Mouse (Mus musculus) erythroblast, adult 5-6 weeks (primary cell): ENCODE results near the gene Mex3b. TPM values are rescaled to one million over a fixed set of nuclear protein-coding genes. Genes with fewer than 3 reads are reported as not detected.

Source experiments
- ATAC-seq: replicated peaks from 2 replicates; pipeline ENCODE4 v1.8.0; 2016; ENCODE audit warnings: moderate number of reproducible peaks, mild to moderate bottlenecking, moderate TSS enrichment, inconsistent platforms; ENCODE audit not compliant: poor library complexity, low FRiP score, severe bottlenecking
- total RNA-seq, 2 experiments: library from RNA; stranded (forward) in 1 of 2; stranded (reverse) in 1 of 2; fragments of 150-400 nt in 1 of 2; fragments of 200-764, 138-1000 nt in 1 of 2; gene quantifications; 2 replicates each; pipeline versions ENCODE4 v1.2.3 to v1.2.4; 2015 to 2017; ENCODE audit warnings: low replicate concordance in 2 of 2

Mex3b gene
- total RNA-seq (2015; ENCODE audit: low replicate concordance) = 0.77 and 0.84 TPM in 2 replicates
- 0.77 and 0.98 TPM in 2 replicates for total RNA-seq (2017; ENCODE audit: low replicate concordance)

GRCm38 (mm10) chr7:82867271-82868121 is at the start of gene Mex3b:
TSS of gene Mex3b (plus strand) at chr7:82867333.
- no peak for ATAC-seq

GRCm38 (mm10) chr7:82819541-82819940 is 47.6 kb upstream of the Mex3b start:
- ATAC-seq = no peak

GRCm38 (mm10) chr7:82820661-82821060 is 46.5 kb upstream of the Mex3b start:
- no peak for ATAC-seq

- no peak for ATAC-seq
Observed at GRCm38 (mm10) chr7:82821501-82821900, 45.6 kb upstream of the Mex3b start.

- ATAC-seq = no peak
Observed at GRCm38 (mm10) chr7:82822528-82822927, 44.6 kb upstream of the Mex3b start.

- ATAC-seq = no peak
Observed at GRCm38 (mm10) chr7:82828193-82828592, 38.9 kb upstream of the Mex3b start.

- no peak for ATAC-seq
Observed at GRCm38 (mm10) chr7:82829516-82829915, 37.6 kb upstream of the Mex3b start.

- ATAC-seq = no peak
Observed at GRCm38 (mm10) chr7:82834471-82834870, 32.7 kb upstream of the Mex3b start.

- no peak for ATAC-seq
Observed at GRCm38 (mm10) chr7:82838414-82838813, 28.7 kb upstream of the Mex3b start.

GRCm38 (mm10) chr7:82838965-82839675 is 28.0 kb upstream of the Mex3b start:
- ATAC-seq = no peak

- ATAC-seq = no peak
Observed at GRCm38 (mm10) chr7:82842222-82842920, 24.8 kb upstream of the Mex3b start.

GRCm38 (mm10) chr7:82850756-82851155 is 16.4 kb upstream of the Mex3b start:
- no peak for ATAC-seq

- no peak for ATAC-seq
Observed at GRCm38 (mm10) chr7:82851670-82852069, 15.5 kb upstream of the Mex3b start.

- no peak for ATAC-seq
Observed at GRCm38 (mm10) chr7:82854195-82854766, 12.9 kb upstream of the Mex3b start.

GRCm38 (mm10) chr7:82858611-82859010 is 8.5 kb upstream of the Mex3b start:
- ATAC-seq = no peak

- no peak for ATAC-seq
Observed at GRCm38 (mm10) chr7:82860626-82861025, 6.5 kb upstream of the Mex3b start.

- ATAC-seq = no peak
Observed at GRCm38 (mm10) chr7:82863341-82863740, 3.8 kb upstream of the Mex3b start.

GRCm38 (mm10) chr7:82864260-82864990 is 2.7 kb upstream of the Mex3b start:
- no peak for ATAC-seq

GRCm38 (mm10) chr7:82864991-82865771 is 2.0 kb upstream of the Mex3b start:
- ATAC-seq = no peak
